Mouse (Mus musculus): ENCODE data around the gene Noxa1. TPM values are rescaled to one million over a fixed set of nuclear protein-coding genes. Genes with fewer than 3 reads are reported as not detected.

The Noxa1 gene
- polyA plus RNA-seq, 1 experiment from 2014 or later, result 0.94 TPM

DNA sequence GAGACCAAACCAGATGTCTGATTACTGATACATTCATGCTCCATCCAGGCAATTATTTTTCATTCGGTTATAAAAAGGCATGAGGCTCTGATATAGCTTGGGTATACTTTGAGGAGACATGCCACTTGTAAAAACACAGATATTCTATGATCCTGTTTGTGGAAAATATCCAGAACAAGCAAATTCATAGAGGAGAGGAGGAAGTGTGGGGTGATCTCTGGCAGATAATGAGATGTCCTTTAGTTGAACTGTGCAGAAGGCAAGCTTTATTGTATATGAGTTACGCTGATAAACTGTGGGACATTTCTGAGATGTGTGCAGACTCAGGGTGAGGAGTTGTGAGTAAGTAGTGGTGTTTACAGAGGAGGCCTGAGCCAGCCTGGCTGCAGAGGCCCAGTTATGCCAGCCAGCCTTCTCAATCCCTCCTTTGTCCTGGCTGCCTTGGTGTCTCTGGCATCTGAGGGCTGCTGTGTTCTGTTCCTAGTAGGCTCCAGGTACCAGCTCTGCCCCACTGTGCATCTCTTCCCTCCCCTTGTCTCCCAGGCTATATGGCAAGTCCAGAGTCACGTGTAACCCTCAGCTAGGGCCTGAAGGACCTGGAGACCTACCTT is 3.2 kb upstream of the Noxa1 start:
- no peak overlapping the region for H3K27ac ChIP-seq (replicated peaks)
- 51% methylated on average over 3 of the region's 3 CpGs for WGBS (ENCODE audit: insufficient replicate concordance)

GRCm38 (mm10) chr2:25094785-25095108 is 202 bp downstream of the Noxa1 start:
- peaks cover 18% of the 10 kb centered on the region for H3K4me1 ChIP-seq (replicated peaks)
- peak overlapping the region; percentile 33 for H3K4me3 ChIP-seq (replicated peaks)
- ATAC-seq (ENCODE audit: insufficient read depth), result peak; percentile 35
- H3K27me3 ChIP-seq, result peaks cover 9% of the 10 kb centered on the region
- peak overlapping the region; percentile 61 for H3K4me2 ChIP-seq
- no peak overlapping the region for H3K27ac ChIP-seq (replicated peaks)
- WGBS (ENCODE audit: insufficient replicate concordance), result 41% methylated on average over 17 of the region's 17 CpGs
- 0 out of 2 replicates have a peak overlapping the region, but pooled peaks have one; percentile 27 for H3K9ac ChIP-seq
- no peaks in the 10 kb centered on the region for H3K9me3 ChIP-seq (replicated peaks)
- no peaks in the 10 kb centered on the region for H3K36me3 ChIP-seq (replicated peaks)

More for the DNA sequence above, 3.2 kb upstream of the Noxa1 start:
- no peaks in the 10 kb centered on the region for H3K9me3 ChIP-seq (replicated peaks)
- no peaks in the 10 kb centered on the region for H3K36me3 ChIP-seq (replicated peaks)
- H3K4me1 ChIP-seq (replicated peaks), result peaks cover 18% of the 10 kb centered on the region
- peaks cover 9% of the 10 kb centered on the region for H3K27me3 ChIP-seq
- no peak overlapping the region for H3K4me2 ChIP-seq
- H3K4me3 ChIP-seq (replicated peaks), result no peak overlapping the region
- no peak overlapping the region for H3K9ac ChIP-seq
- ATAC-seq (ENCODE audit: insufficient read depth), result no peak

DNA sequence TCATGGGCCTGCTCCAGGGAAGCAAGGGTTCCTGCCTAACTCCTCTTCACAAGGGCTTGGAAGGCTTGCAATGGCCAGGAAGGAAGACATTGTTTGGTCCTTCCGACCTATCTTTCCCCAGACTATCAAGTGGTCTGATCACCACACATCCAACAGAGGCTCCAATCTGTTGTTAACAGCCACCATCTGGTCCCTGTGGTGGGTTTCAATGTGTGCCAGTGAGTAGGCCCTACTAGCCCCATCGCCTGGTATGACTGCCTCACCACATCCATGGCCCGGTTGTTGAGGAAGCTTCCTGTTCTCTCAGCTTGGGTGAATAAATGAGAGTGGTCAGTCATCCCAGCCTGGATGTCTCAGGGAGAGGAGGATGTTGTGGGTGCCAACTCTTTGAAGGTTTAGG is 6.3 kb downstream of the Noxa1 start:
- H3K36me3 ChIP-seq (replicated peaks), result no peaks in the 10 kb centered on the region
- no peak overlapping the region for H3K9ac ChIP-seq
- H3K27ac ChIP-seq (replicated peaks), result no peak overlapping the region
- peaks cover 2% of the 10 kb centered on the region; the same call in 1 of the 2 replicates for H3K27me3 ChIP-seq
- no peaks in the 10 kb centered on the region for H3K9me3 ChIP-seq (replicated peaks)
- no peaks in the 10 kb centered on the region for H3K4me1 ChIP-seq (replicated peaks)
- no peak overlapping the region for H3K4me3 ChIP-seq (replicated peaks)
- H3K4me2 ChIP-seq, result no peak overlapping the region
- ATAC-seq (ENCODE audit: insufficient read depth), result no peak
- WGBS (ENCODE audit: insufficient replicate concordance), result 50% methylated on average over 3 of the region's 3 CpGs

GRCm38 (mm10) chr2:25087842-25088241 is 7.1 kb downstream of the Noxa1 start:
- Histone ChIP-seq H3K4me1 (replicated peaks) (no peaks in the 10 kb centered on the region), H3K36me3 (replicated peaks) (no peaks in the 10 kb centered on the region), H3K9me3 (replicated peaks) (no peaks in the 10 kb centered on the region), H3K4me3 (replicated peaks) (no peak overlapping the region), H3K27ac (replicated peaks) (no peak overlapping the region), H3K4me2 (no peak overlapping the region), H3K9ac (no peak overlapping the region), H3K27me3 (no peaks in the 10 kb centered on the region)
- WGBS (ENCODE audit: insufficient replicate concordance), result 88% methylated on average over 2 of the region's 2 CpGs
- no peak for ATAC-seq (ENCODE audit: insufficient read depth)

DNA sequence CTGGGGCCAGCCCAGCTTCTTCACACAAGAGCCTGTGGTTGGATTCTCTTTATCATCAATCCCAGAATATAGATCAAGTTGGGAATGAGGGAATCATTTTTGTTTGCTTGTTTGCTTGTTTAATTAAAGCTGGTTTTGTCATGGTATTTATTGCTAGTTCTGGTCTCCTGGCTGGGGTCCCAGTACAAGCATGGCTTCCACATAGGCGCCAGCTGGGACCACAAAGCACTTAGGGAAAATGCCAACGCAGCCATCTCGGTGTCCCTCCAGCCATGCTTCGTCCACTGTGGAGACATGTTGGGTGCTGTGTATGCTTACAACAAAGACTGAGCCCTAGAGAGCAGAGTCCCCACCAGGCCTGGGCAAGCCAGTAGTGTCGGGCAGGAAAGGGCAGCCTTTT is 9.4 kb downstream of the Noxa1 start:
- no peak overlapping the region for H3K9ac ChIP-seq

DNA sequence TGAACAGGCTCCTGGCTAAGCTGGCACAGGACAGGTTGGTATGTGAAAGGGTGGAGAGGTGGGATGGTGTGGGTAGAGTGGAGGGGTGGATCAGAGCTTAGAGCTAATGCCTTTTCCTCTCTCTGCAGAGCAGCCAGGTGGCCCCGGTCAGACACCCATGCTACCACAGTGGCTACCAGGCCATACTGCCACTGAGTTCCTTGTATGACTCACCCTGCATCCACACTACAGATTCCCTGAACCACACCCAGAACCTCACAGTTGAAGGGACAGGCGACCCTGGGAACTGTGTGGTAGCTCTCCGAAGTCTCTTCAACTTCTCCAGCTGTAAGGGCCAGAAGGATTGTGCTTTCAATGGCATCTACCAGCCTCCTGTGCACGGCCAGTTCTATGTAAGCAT is 11.3 kb downstream of the Noxa1 start:
- Histone ChIP-seq H3K4me2 (no peak overlapping the region), H3K4me1 (replicated peaks) (0 out of 2 replicates have a peak, but pooled peaks cover 5% of the 10 kb centered on the region), H3K27ac (replicated peaks) (no peak overlapping the region), H3K36me3 (replicated peaks) (no peaks in the 10 kb centered on the region), H3K4me3 (replicated peaks) (no peak overlapping the region), H3K9ac (no peak overlapping the region), H3K9me3 (replicated peaks) (no peaks in the 10 kb centered on the region), H3K27me3 (no peaks in the 10 kb centered on the region)
- 71% methylated on average over 4 of the region's 4 CpGs for WGBS (ENCODE audit: insufficient replicate concordance)
- no peak for ATAC-seq (ENCODE audit: insufficient read depth)

More for the DNA sequence above, 9.4 kb downstream of the Noxa1 start:
- no peaks in the 10 kb centered on the region for H3K9me3 ChIP-seq (replicated peaks)
- 0 out of 2 replicates have a peak, but pooled peaks cover 5% of the 10 kb centered on the region for H3K4me1 ChIP-seq (replicated peaks)
- no peak overlapping the region for H3K27ac ChIP-seq (replicated peaks)
- WGBS (ENCODE audit: insufficient replicate concordance), result 79% methylated on average over 5 of the region's 5 CpGs
- H3K4me3 ChIP-seq (replicated peaks), result no peak overlapping the region
- no peaks in the 10 kb centered on the region for H3K36me3 ChIP-seq (replicated peaks)
- H3K27me3 ChIP-seq, result no peaks in the 10 kb centered on the region
- no peak overlapping the region for H3K4me2 ChIP-seq
- ATAC-seq (ENCODE audit: insufficient read depth), result no peak

DNA sequence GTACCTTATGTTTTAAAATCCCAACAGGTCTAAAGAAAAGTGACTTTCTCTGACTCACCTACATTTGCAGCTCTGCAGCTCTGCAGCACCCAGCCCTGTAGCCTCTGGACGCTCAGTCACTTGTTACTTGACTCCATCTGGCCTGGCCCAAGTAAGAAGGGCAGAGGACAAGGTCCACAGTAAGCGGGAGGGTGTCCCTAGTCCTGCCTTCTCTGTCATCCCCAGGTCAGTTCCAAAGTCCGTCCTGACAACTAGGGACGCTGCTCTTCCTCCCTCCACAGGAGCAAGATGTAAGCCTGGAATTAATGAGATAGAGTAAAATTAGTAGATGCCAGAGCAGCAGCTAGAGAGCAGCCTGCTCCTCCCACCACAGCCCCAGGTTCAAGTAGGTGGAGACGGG is 14.9 kb downstream of the Noxa1 start, which contains the start of gene Entpd8:
Entpd8 (plus strand) TSS at position 229 of the 400 bp plus-strand sequence.
- no peak within 1 kb of the TSS for H3K9ac ChIP-seq
- H3K9me3 ChIP-seq (replicated peaks), result no peaks in the 10 kb centered on the region
- peak; percentile 60; the same call in 1 of the 2 replicates for ATAC-seq (ENCODE audit: insufficient read depth)
- H3K4me2 ChIP-seq, result peak within 1 kb of the TSS; percentile 36
- H3K36me3 ChIP-seq (replicated peaks), result no peaks in the 10 kb centered on the region
- WGBS (ENCODE audit: insufficient replicate concordance), result 54% methylated on average over 5 of the region's 5 CpGs
- H3K4me1 ChIP-seq (replicated peaks), result 0 out of 2 replicates have a peak, but pooled peaks cover 5% of the 10 kb centered on the region
- H3K27ac ChIP-seq (replicated peaks), result no peak within 1 kb of the TSS
- peak within 1 kb of the TSS; percentile 24 for H3K4me3 ChIP-seq (replicated peaks)
- no peaks in the 10 kb centered on the region for H3K27me3 ChIP-seq

GRCm38 (mm10) chr2:25078967-25079366 is 16.0 kb downstream of the Noxa1 start:
- ATAC-seq (ENCODE audit: insufficient read depth), result 0 out of 2 replicates have a peak, but pooled peaks have one; percentile 11
- Histone ChIP-seq H3K36me3 (replicated peaks) (no peaks in the 10 kb centered on the region), H3K9me3 (replicated peaks) (no peaks in the 10 kb centered on the region), H3K9ac (no peak overlapping the region), H3K4me2 (peak overlapping the region; percentile 18; the same call in 1 of the 2 replicates), H3K4me3 (replicated peaks) (no peak overlapping the region), H3K27me3 (no peaks in the 10 kb centered on the region), H3K4me1 (replicated peaks) (0 out of 2 replicates have a peak, but pooled peaks cover 5% of the 10 kb centered on the region), H3K27ac (replicated peaks) (peak overlapping the region; percentile 56; the same call in 1 of the 2 replicates)
- WGBS (ENCODE audit: insufficient replicate concordance), result 56% methylated on average over 1 of the region's 1 CpGs

- 57% methylated on average over 4 of the region's 4 CpGs for WGBS (ENCODE audit: insufficient replicate concordance)
- Histone ChIP-seq H3K4me2 (no peak overlapping the region), H3K4me3 (replicated peaks) (no peak overlapping the region), H3K27ac (replicated peaks) (no peak overlapping the region), H3K36me3 (replicated peaks) (no peaks in the 10 kb centered on the region), H3K27me3 (no peaks in the 10 kb centered on the region), H3K4me1 (replicated peaks) (no peaks in the 10 kb centered on the region), H3K9ac (no peak overlapping the region), H3K9me3 (replicated peaks) (no peaks in the 10 kb centered on the region)
- ATAC-seq (ENCODE audit: insufficient read depth), result no peak
These were observed 19.4 kb downstream of the Noxa1 start for GRCm38 (mm10) chr2:25075506-25075905.

DNA sequence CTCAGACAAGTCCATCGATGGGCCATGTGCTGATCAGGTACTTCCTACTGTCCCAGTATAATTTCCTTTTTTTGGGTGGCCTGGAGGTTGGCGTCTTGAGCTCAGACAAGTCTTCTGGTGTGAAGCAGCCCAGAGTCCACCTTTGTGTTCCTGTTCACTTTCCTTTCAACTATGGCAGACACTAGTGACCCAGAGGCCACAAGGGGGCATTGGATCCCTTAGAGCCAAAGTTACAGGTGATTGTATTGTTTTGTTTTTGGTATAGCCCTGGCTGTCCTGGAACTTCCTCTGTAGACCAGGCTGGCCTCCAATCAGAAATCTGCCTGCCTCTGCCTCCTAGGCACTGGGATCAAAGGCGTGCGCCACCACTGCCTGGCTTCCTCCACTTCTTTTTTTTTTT is 22.6 kb downstream of the Noxa1 start:
- Histone ChIP-seq H3K4me3 (replicated peaks) (no peak overlapping the region), H3K27me3 (no peaks in the 10 kb centered on the region), H3K4me1 (replicated peaks) (0 out of 2 replicates have a peak, but pooled peaks cover 4% of the 10 kb centered on the region), H3K9ac (no peak overlapping the region), H3K36me3 (replicated peaks) (no peaks in the 10 kb centered on the region), H3K27ac (replicated peaks) (no peak overlapping the region), H3K9me3 (replicated peaks) (no peaks in the 10 kb centered on the region), H3K4me2 (no peak overlapping the region)
- 68% methylated on average over 4 of the region's 4 CpGs for WGBS (ENCODE audit: insufficient replicate concordance)
- no peak for ATAC-seq (ENCODE audit: insufficient read depth)

- H3K36me3 ChIP-seq (replicated peaks), result no peaks in the 10 kb centered on the region
- 42% methylated on average over 4 of the region's 4 CpGs for WGBS (ENCODE audit: insufficient replicate concordance)
- no peaks in the 10 kb centered on the region for H3K9me3 ChIP-seq (replicated peaks)
- 0 out of 2 replicates have a peak, but pooled peaks cover 4% of the 10 kb centered on the region for H3K4me1 ChIP-seq (replicated peaks)
- no peaks in the 10 kb centered on the region for H3K27me3 ChIP-seq
- ATAC-seq (ENCODE audit: insufficient read depth), result no peak
- no peak overlapping the region for H3K4me3 ChIP-seq (replicated peaks)
- no peak overlapping the region for H3K27ac ChIP-seq (replicated peaks)
- H3K9ac ChIP-seq, result no peak overlapping the region
- H3K4me2 ChIP-seq, result no peak overlapping the region
These were observed 25.4 kb downstream of the Noxa1 start for GRCm38 (mm10) chr2:25069537-25069936.

DNA sequence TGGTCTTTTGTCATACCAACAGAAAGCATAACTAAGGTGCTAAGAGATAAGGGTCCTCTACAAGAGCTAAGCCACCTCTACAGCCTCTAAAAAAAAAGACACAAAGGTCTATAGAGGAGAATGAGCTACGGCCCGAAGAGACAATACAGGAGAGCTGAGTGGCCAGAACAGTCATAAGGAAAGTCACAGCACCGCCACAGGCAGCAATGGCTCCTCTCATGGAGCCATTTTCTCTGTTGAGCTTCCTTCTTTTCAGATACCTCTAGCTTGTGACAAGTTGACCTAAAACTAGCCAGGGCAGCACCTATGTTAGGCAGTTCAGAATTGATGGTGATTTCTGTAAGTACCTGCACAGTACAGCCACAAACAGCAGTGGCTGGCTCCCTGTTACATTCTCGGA is 28.4 kb downstream of the Noxa1 start:
- H3K9me3 ChIP-seq (replicated peaks), result no peaks in the 10 kb centered on the region
- 70% methylated on average over 4 of the region's 4 CpGs for WGBS (ENCODE audit: insufficient replicate concordance)
- H3K9ac ChIP-seq, result no peak overlapping the region

More for the DNA sequence above, 28.4 kb downstream of the Noxa1 start:
- Histone ChIP-seq H3K4me1 (replicated peaks) (peaks cover 10% of the 10 kb centered on the region), H3K27me3 (no peaks in the 10 kb centered on the region), H3K4me3 (replicated peaks) (no peak overlapping the region), H3K27ac (replicated peaks) (no peak overlapping the region), H3K36me3 (replicated peaks) (no peaks in the 10 kb centered on the region), H3K4me2 (no peak overlapping the region)
- no peak for ATAC-seq (ENCODE audit: insufficient read depth)
